Mouse (Mus musculus) CH12.LX (cell line): ENCODE data around the gene Cfap46. TPM values are rescaled to one million over a fixed set of nuclear protein-coding genes. Genes with fewer than 3 reads are reported as not detected.

Experiments used
- DNase-seq: peaks from one replicate; pipeline ENCODE4 v3.0.0-alpha.2; 2013; ENCODE audit errors: extremely low read depth
- H3K27ac ChIP-seq: 2 replicates; pipeline ENCODE4 v1.5.1; 2012; ENCODE audit warnings: low read depth, mild to moderate bottlenecking, control low read depth, moderate library complexity; ENCODE audit not compliant: insufficient read depth
- H3K27me3 ChIP-seq: replicated peaks from 2 replicates; pipeline ENCODE3; 2012; ENCODE audit warnings: inconsistent platforms
- H3K36me3 ChIP-seq, 2 experiments: replicated peaks in 1 of 2; 2 replicates each; pipeline versions ENCODE3 to v1.6.1; 2012; ENCODE audit warnings: inconsistent platforms in 1 of 2, low read length in 1 of 2, mild to moderate bottlenecking in 1 of 2, mixed read lengths in 1 of 2, moderate library complexity in 1 of 2; ENCODE audit not compliant: control insufficient read depth in 1 of 2, insufficient read depth in 1 of 2
- H3K4me1 ChIP-seq, 2 experiments: 2 replicates each; pipeline ENCODE4 v1.6.1; 2012; ENCODE audit warnings: inconsistent platforms in 1 of 2, moderate library complexity in 1 of 2; ENCODE audit not compliant: insufficient read depth in 2 of 2, control insufficient read depth in 1 of 2
- H3K4me2 ChIP-seq: 2 replicates; pipeline ENCODE4 v1.6.1; 2012; ENCODE audit warnings: low read depth, mild to moderate bottlenecking, control low read depth; ENCODE audit not compliant: poor library complexity, insufficient read depth, severe bottlenecking
- H3K4me3 ChIP-seq, 3 experiments: fragments of 150-350 bp in 1 of 3; sonication (generic) in 1 of 3; replicated peaks in 1 of 3; 2 replicates each; pipeline versions ENCODE3 to v1.5.1; 2011 to 2012; ENCODE audit warnings: low read depth in 2 of 3, low read length in 2 of 3, mild to moderate bottlenecking in 2 of 3, moderate library complexity in 2 of 3, control low read depth in 1 of 3, improper control_type of control experiment in 1 of 3, inconsistent platforms in 1 of 3, mixed read lengths in 1 of 3; ENCODE audit not compliant: poor library complexity in 1 of 3
- H3K79me2 ChIP-seq: replicated peaks from 2 replicates; pipeline ENCODE4 v1.6.1; 2012; ENCODE audit warnings: mild to moderate bottlenecking, moderate library complexity; ENCODE audit not compliant: control insufficient read depth, poor library complexity, insufficient read depth, severe bottlenecking; ENCODE audit errors: extremely low read depth
- H3K9ac ChIP-seq: 2 replicates; pipeline ENCODE4 v1.6.1; 2012; ENCODE audit warnings: low read depth, mild to moderate bottlenecking, control low read depth, moderate library complexity; ENCODE audit not compliant: insufficient read depth
- H3K9me3 ChIP-seq: replicated peaks from 2 replicates; pipeline ENCODE3; 2012; ENCODE audit warnings: low read length, inconsistent platforms, mixed read lengths
- CHD2 ChIP-seq: IDR thresholded peaks from 2 replicates; pipeline ENCODE4 v1.6.1; 2011; ENCODE audit warnings: low read length, improper control_type of control experiment
- E2F4 ChIP-seq: IDR thresholded peaks from 2 replicates; pipeline ENCODE4 v1.6.1; 2011; ENCODE audit warnings: low read depth, low read length, improper control_type of control experiment; ENCODE audit not compliant: insufficient replicate concordance
- EP300 ChIP-seq: IDR thresholded peaks from 2 replicates; pipeline ENCODE4 v1.6.1; 2011; ENCODE audit warnings: low read length, improper control_type of control experiment
- ETS1 ChIP-seq: conservative IDR thresholded peaks from 2 replicates; pipeline ENCODE4 v1.6.1; 2012; ENCODE audit warnings: low read depth, mild to moderate bottlenecking, inconsistent platforms, low read length, improper control_type of control experiment, moderate library complexity
- MAX ChIP-seq: IDR thresholded peaks from 2 replicates; pipeline ENCODE4 v1.6.1; 2011; ENCODE audit warnings: low read length, improper control_type of control experiment
- MAZ ChIP-seq: IDR thresholded peaks from 2 replicates; pipeline ENCODE4 v1.6.1; 2012; ENCODE audit warnings: low read depth, mild to moderate bottlenecking, inconsistent platforms, low read length, improper control_type of control experiment, moderate library complexity
- MYC ChIP-seq: IDR thresholded peaks from 2 replicates; pipeline ENCODE4 v1.6.1; 2011; ENCODE audit warnings: low read depth, mild to moderate bottlenecking, improper control_type of control experiment, low read length
- NRF1 ChIP-seq: IDR thresholded peaks from 2 replicates; pipeline ENCODE4 v1.6.1; 2014; ENCODE audit warnings: low read depth, mild to moderate bottlenecking, inconsistent platforms, low read length, improper control_type of control experiment, moderate library complexity
- POLR2A ChIP-seq: IDR thresholded peaks from 2 replicates; pipeline ENCODE4 v1.6.1; 2011; ENCODE audit warnings: low read depth, mild to moderate bottlenecking, improper control_type of control experiment, low read length
- POLR2AphosphoS2 ChIP-seq: IDR thresholded peaks from 2 replicates; pipeline ENCODE4 v1.6.1; 2011; ENCODE audit warnings: low read depth, low read length, improper control_type of control experiment
- RCOR1 ChIP-seq: conservative IDR thresholded peaks from 2 replicates; pipeline ENCODE4 v1.6.1; 2012; ENCODE audit warnings: low read depth, mild to moderate bottlenecking, inconsistent platforms, low read length, improper control_type of control experiment
- SMC3 ChIP-seq: IDR thresholded peaks from 2 replicates; pipeline ENCODE4 v1.6.1; 2011; ENCODE audit warnings: low read depth, low read length, improper control_type of control experiment
- TCF12 ChIP-seq: IDR thresholded peaks from 2 replicates; pipeline ENCODE4 v1.6.1; 2014; ENCODE audit warnings: low read depth, mild to moderate bottlenecking, inconsistent platforms, low read length, improper control_type of control experiment
- UBTF ChIP-seq: IDR thresholded peaks from 2 replicates; pipeline ENCODE4 v1.6.1; 2012; ENCODE audit warnings: low read depth, mild to moderate bottlenecking, inconsistent platforms, low read length, improper control_type of control experiment, moderate library complexity
- USF1 ChIP-seq: IDR thresholded peaks from 2 replicates; pipeline ENCODE4 v1.6.1; 2014; ENCODE audit warnings: low read depth, mild to moderate bottlenecking, inconsistent platforms, low read length, improper control_type of control experiment
- ZKSCAN1 ChIP-seq: IDR thresholded peaks from 2 replicates; pipeline ENCODE4 v1.6.1; 2012; ENCODE audit warnings: low read depth, inconsistent platforms, low read length, improper control_type of control experiment, borderline replicate concordance
- dilution Hi-C: fragments of 300-500 bp; cut with MboI; formaldehyde crosslinking; loops from 2 replicates; pipeline ENCODE4 v1.14.3; 2020; ENCODE audit warnings: low sequenced_read_pairs; ENCODE audit not compliant: extremely low pct_unique_long_range_greater_than_20kb, extremely low pct_ligation_motif_present
- in situ Hi-C: fragments of 300-500 bp; cut with MboI; formaldehyde crosslinking; loops from 3 replicates; pipeline ENCODE4 v1.14.3; 2019; ENCODE audit warnings: low sequenced_read_pairs, low pct_ligation_motif_present, low pct_unique_long_range_greater_than_20kb, mixed read lengths
- polyA plus RNA-seq: library from polyadenylated mRNA; unstranded; fragments of >175 nt; gene quantifications from 2 replicates; pipeline ENCODE4 v1.2.1, GENCODE M21; 2012; ENCODE audit warnings: low read depth; ENCODE audit not compliant: insufficient read length
- total RNA-seq, 2 experiments: library from RNA; depleted of rRNA; stranded (reverse); fragments of 300-350 nt in 1 of 2; fragments of >200 nt in 1 of 2; gene quantifications; 2 replicates each; pipeline ENCODE4 v1.2.3; 2012 to 2014

Gene Cfap46
- total and polyA plus RNA-seq, 3 experiments, result 0.11 to 0.13 (median 0.11) TPM

- Histone ChIP-seq H3K27ac (no peak overlapping the region), H3K4me1 (no peaks in the 10 kb centered on the region), H3K27me3 (peaks cover 76% of the 10 kb centered on the region), H3K4me3 (no peak overlapping the region), H3K79me2 (no peaks in the 10 kb centered on the region), H3K9me3 (no peaks in the 10 kb centered on the region), H3K4me2 (no peak overlapping the region), H3K9ac (no peak overlapping the region), H3K36me3 (no peaks in the 10 kb centered on the region)
- no peak for TF ChIP-seq MAZ
- no peak for TF ChIP-seq POLR2A
- no peak for TF ChIP-seq E2F4
- TF ChIP-seq ZKSCAN1, result no peak
- DNase-seq, result no peak
- in situ Hi-C loops, result no loop called here
- dilution Hi-C loops, result no loop called here
These were observed 50.2 kb downstream of the Cfap46 start for GRCm38 (mm10) chr7:139633393-139633792.

GRCm38 (mm10) chr7:139625156-139625555 is 58.5 kb downstream of the Cfap46 start:
- DNase-seq, result no peak
- in situ Hi-C loops (no loop called here), dilution Hi-C loops (no loop called here)

DNA sequence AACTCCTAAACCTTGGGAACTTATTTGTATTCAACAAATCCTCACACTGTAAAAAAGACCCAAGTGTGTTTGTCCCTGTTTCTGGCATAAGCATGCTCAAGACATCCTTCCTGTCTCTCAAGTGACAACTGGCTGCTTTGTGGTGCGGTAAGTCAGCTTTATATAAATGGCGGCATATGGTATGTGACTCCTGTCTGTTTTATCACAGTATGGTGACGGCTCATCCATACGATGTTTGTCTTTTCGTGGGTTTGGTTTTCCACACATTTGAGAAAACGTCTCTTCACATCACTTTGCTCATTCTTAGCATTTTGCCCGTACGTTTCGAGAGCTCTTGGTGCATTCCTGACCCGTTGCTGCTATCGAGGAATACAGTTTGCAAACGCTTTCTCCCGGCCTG is 61.0 kb downstream of the Cfap46 start:
- H3K4me3 ChIP-seq, result no peak overlapping the region
- no peak overlapping the region for H3K4me2 ChIP-seq
- no peaks in the 10 kb centered on the region for H3K79me2 ChIP-seq
- H3K27ac ChIP-seq, result no peak overlapping the region
- H3K9me3 ChIP-seq, result no peaks in the 10 kb centered on the region
- no peaks in the 10 kb centered on the region for H3K36me3 ChIP-seq
- no peaks in the 10 kb centered on the region for H3K4me1 ChIP-seq
- dilution Hi-C loops, result no loop called here
- no peak overlapping the region for H3K9ac ChIP-seq
- TF ChIP-seq TCF12, result no peak
- TF ChIP-seq POLR2AphosphoS2, result no peak
- TF ChIP-seq UBTF, result no peak
- no peak for TF ChIP-seq CHD2
- no peak for TF ChIP-seq EP300
- TF ChIP-seq USF1, result no peak
- no peak for TF ChIP-seq NRF1
- no peak for TF ChIP-seq SMC3
- no peak for TF ChIP-seq MYC
- TF ChIP-seq RCOR1, result no peak
- no peak for TF ChIP-seq POLR2A
- no peak for TF ChIP-seq ETS1
- H3K27me3 ChIP-seq, result peaks cover 65% of the 10 kb centered on the region
- DNase-seq, result no peak
- in situ Hi-C loops, result no loop called here

More at GRCm38 (mm10) chr7:139625156-139625555, 58.5 kb downstream of the Cfap46 start:
- Histone ChIP-seq H3K4me1 (no peaks in the 10 kb centered on the region), H3K27ac (no peak overlapping the region), H3K79me2 (no peaks in the 10 kb centered on the region), H3K9ac (no peak overlapping the region), H3K27me3 (peaks cover 53% of the 10 kb centered on the region), H3K4me3 (no peak overlapping the region), H3K9me3 (no peaks in the 10 kb centered on the region), H3K36me3 (no peaks in the 10 kb centered on the region), H3K4me2 (no peak overlapping the region)
- TF ChIP-seq MAX, result no peak
- TF ChIP-seq ETS1, result no peak
- no peak for TF ChIP-seq USF1
- TF ChIP-seq SMC3, result no peak
- TF ChIP-seq CHD2, result no peak
- no peak for TF ChIP-seq NRF1
